Mouse (Mus musculus) lung, adult 2 months (tissue): ENCODE measurements at regions not wholly inside any gene's neighbourhood (a gene's known extent, or its start where the extent isn't known, plus 50 kb on each side); places are given as distances from the start of the nearest gene placed in this dataset.
"Not testable (repeated sequence)": the region's sequence is repeated elsewhere in the genome, so short reads cannot be mapped to it uniquely, and the experiment has no call there.

Experiments used
- DNase-seq: peaks from one replicate; pipeline ENCODE4 v3.0.0; 2022
- H3K4me1 ChIP-seq: fragments of 200-500 bp; 2 replicates; pipeline ENCODE4 v1.6.1; 2011; ENCODE audit warnings: low read length; ENCODE audit not compliant: control insufficient read depth, insufficient read depth
- H3K4me3 ChIP-seq: fragments of 200-500 bp; replicated peaks from 2 replicates; pipeline ENCODE3; 2011; ENCODE audit warnings: low read depth, mild to moderate bottlenecking, control low read depth, low read length; ENCODE audit errors: extremely low read depth
- CTCF ChIP-seq: fragments of 200-500 bp; IDR thresholded peaks from 2 replicates; pipeline ENCODE4 v1.5.1; 2011; ENCODE audit warnings: mild to moderate bottlenecking, low read length, control low read depth; ENCODE audit not compliant: insufficient read depth
- POLR2A ChIP-seq: fragments of 200-500 bp; IDR thresholded peaks from 2 replicates; pipeline ENCODE4 v1.6.1; 2011; ENCODE audit warnings: low read depth, mild to moderate bottlenecking, control low read depth, low read length, borderline replicate concordance; ENCODE audit errors: extremely low read depth
- WGBS: fragments of 180-500 bp; shearing (Covaris S2); methylation state at CpG from one replicate; pipeline ENCODE4 v1.1.7; 2018; 5-methylcytosine and 5-hydroxymethylcytosine counted together

- WGBS, result 60% methylated on average over 2 of the region's 2 CpGs
- H3K4me3 ChIP-seq, result no peak overlapping the region
- TF ChIP-seq POLR2A (no peak), CTCF (no peak)
- DNase-seq, result no peak
- H3K4me1 ChIP-seq, result no peaks in the 10 kb centered on the region
Observed at GRCm38 (mm10) chr13:107569477-107569876, 474.8 kb upstream of the Smim15 start.

DNA sequence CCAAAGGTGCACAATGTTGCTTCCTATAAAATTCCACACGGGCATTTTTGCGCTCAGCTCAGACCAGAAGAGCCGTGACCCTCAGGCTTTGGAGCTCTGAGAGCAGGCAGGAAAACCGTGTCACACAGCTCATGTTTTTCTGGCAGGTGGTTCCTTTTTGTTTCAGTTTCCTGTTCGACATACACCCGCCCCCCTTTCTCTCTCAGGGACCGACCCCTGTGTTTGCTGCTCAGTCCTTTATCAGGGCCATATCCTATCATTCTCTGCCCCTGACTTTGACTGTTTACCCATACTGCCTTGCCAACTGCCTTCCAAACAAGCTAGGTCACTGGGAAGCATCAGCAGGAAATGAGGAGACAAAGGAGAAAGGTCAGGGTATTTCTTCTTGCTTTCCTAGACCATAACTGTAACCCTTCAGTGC lies 475.5 kb upstream of the Smim15 start:
- TF ChIP-seq POLR2A (no peak), CTCF (no peak)
- DNase-seq, result no peak
- Histone ChIP-seq H3K4me3 (no peak overlapping the region), H3K4me1 (no peaks in the 10 kb centered on the region)
- WGBS, result 23% methylated on average over 7 of the region's 7 CpGs

GRCm38 (mm10) chr13:107562463-107562862 lies 481.8 kb upstream of the Smim15 start:
- no peak for TF ChIP-seq POLR2A
- no peak for TF ChIP-seq CTCF
- 86% methylated on average over 1 of the region's 1 CpGs for WGBS

GRCm38 (mm10) chr13:107561529-107561928 lies 482.7 kb upstream of the Smim15 start:
- WGBS, result 55% methylated on average over 2 of the region's 2 CpGs
- Histone ChIP-seq H3K4me1 (no peaks in the 10 kb centered on the region), H3K4me3 (no peak overlapping the region)
- TF ChIP-seq POLR2A (no peak), CTCF (no peak)
- DNase-seq, result no peak

More at GRCm38 (mm10) chr13:107562463-107562862, 481.8 kb upstream of the Smim15 start:
- no peak for DNase-seq
- H3K4me1 ChIP-seq, result no peaks in the 10 kb centered on the region
- no peak overlapping the region for H3K4me3 ChIP-seq

GRCm38 (mm10) chr13:107555958-107556357 lies 488.3 kb upstream of the Smim15 start:
- TF ChIP-seq POLR2A (no peak), CTCF (no peak)
- WGBS, result 64% methylated on average over 3 of the region's 3 CpGs

DNA sequence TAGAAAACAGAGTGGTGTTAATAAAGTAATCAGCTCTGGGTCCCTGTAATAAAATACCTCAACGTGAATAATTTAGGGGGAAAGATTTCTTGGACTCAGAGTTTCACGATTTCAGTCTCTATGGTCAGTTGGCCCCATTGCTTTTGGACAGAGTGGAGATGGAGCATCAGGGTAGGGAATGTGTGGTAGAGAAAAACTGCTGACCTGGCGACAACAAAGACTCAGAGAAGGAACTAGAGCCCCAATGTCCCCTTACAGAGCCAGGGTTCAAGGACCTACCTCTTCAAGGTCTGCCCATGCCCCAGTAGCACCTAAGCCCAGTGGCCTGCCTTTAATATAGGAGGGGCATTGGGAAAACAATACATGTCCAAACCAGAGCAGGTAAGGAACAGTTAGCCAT lies 490.2 kb upstream of the Smim15 start:
- TF ChIP-seq POLR2A (no peak), CTCF (no peak)
- no peak for DNase-seq
- Histone ChIP-seq H3K4me3 (no peak overlapping the region), H3K4me1 (no peaks in the 10 kb centered on the region)
- 83% methylated on average over 3 of the region's 3 CpGs for WGBS

More at GRCm38 (mm10) chr13:107555958-107556357, 488.3 kb upstream of the Smim15 start:
- no peak for DNase-seq
- H3K4me1 ChIP-seq, result no peaks in the 10 kb centered on the region
- H3K4me3 ChIP-seq, result no peak overlapping the region

DNA sequence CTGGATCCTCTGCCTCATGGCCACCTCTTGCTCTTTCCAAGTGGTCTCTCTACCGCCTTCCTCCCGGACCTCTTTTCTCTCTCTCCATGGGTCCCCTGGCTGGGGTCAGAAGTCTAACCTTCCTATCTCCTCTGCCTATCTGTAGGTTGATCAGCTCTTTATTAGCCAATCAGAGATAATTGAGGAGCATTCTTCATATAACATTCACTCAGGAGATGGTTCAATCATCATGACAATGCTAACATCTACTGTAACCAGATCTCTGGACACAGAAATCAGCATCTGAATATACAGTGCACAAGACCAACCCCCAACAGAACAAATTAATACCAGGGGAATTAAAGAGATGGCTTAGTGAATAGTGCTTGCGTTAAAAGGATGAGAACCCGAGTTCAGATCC lies 492.1 kb upstream of the Smim15 start:
- WGBS, result 94% methylated on average over 4 of the region's 4 CpGs
- no peak for TF ChIP-seq POLR2A
- no peak for TF ChIP-seq CTCF
- no peak for DNase-seq

GRCm38 (mm10) chr13:107549995-107550394 lies 494.3 kb upstream of the Smim15 start:
- H3K4me1 ChIP-seq, H3K4me3 ChIP-seq, DNase-seq: not testable (repeated sequence)
- WGBS, result 95% methylated on average over 7 of the region's 7 CpGs

More for the DNA sequence above, 492.1 kb upstream of the Smim15 start:
- Histone ChIP-seq H3K4me1 (no peaks in the 10 kb centered on the region), H3K4me3 (no peak overlapping the region)

DNA sequence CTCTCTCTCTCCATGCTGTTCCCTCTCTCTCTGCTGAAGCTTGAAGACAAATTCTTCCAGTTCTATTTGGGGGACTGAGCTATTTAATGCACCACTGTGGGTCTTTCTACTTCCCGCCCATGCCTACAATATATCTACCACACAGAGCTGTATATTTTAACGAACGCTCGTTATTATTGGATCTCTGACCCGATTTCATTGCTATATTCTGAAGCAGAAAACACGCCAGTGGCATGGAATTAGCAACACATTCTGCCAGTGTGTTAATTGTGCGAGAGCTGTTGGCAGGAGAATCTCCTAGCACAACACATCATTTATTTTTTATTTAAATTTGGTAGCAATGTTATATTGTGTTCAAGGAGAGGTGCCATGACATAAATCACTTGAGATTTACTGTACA lies 497.2 kb upstream of the Smim15 start:
- no peak for TF ChIP-seq POLR2A
- TF ChIP-seq CTCF, result no peak
- DNase-seq, result no peak

DNA sequence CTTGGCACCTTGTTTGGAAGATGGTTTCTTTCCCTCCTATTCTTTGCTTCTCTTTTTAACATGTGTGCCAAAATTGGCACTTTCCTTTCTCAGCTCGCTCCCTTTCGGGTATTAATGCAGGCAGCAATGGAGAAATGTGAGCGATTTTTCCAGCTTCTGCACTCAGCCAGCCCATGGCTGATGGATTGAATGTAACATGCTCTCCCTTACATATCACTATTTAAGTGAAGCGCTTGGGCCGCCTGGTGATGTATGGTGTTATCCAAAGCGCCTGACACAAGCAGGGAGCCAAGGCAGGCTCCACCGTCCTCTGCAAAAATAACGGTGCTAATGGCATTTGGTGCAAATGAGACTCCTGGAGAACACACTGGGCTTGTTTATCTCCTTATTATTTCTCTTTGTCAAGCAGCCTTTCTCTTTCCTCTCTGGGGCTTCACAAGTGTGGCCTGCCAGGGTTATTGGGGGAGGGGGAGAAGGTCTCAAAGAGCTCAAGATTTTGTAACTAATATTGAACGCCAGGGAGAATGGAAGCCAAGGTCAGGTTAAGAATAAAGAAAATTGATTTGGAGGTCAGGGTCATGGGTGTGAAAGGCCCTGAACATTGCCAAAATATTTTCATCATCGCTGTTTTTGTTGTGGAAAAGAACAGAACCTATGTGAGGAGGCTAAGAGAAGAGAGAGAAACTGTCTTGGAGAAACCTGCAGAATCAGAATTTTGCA lies 497.9 kb upstream of the Smim15 start:
- H3K4me3 ChIP-seq, result no peak overlapping the region
- WGBS, result 66% methylated on average over 10 of the region's 10 CpGs
- DNase-seq, result no peak
- H3K4me1 ChIP-seq, result no peaks in the 10 kb centered on the region
- TF ChIP-seq CTCF (no peak), POLR2A (no peak)

More for the DNA sequence above, 497.2 kb upstream of the Smim15 start:
- Histone ChIP-seq H3K4me1 (no peaks in the 10 kb centered on the region), H3K4me3 (no peak overlapping the region)
- 91% methylated on average over 7 of the region's 7 CpGs for whole genome bisulfite sequencing
